In the genomic region with DNA sequence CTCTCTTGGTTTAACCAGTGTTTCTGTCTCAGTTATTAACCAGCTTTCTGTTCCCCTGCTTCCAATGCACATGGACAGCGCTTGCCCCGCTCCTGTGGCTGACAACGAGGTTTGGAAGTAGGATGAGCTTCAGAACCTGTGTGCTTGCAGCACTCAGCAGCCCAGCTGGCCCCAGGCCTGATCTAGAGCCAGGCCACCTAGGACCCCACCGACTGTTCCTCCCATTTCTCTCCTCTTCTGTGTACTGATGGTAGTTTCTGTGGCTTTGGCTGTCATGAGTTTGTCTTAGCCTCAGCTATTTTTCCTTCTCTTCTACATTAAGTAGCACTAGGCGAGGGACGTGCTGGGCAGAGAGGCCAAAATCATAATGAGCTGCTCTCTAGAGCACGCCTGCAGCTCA, we compare ENCODE assay signal across 13 mouse cellular contexts.
"Had no signal": no experiment of that assay in that cellular context is flagged by ENCODE, and none has a peak within 500 bp of the region (broad histone marks: within the 10 kb centered on the region; RNA-seq: fewer than 3 reads in every experiment).

No protein-coding gene starts in this region.

- H3K27me3 ChIP-seq: liver, embryonic 12.5 days; midbrain, embryonic 12.5 days; neural tube, embryonic 13.5 days had no signal

- H3K4me3 ChIP-seq: left cerebral cortex, adult 2 months; limb, embryonic 10.5 days; liver, embryonic 12.5 days; midbrain, embryonic 12.5 days; neural tube, embryonic 13.5 days had no signal

- DNase-seq: kidney, postnatal 14 days; lung, embryonic 14.5 days; lung, postnatal 14 days; retina, postnatal 1 day; right cerebral cortex, postnatal 4 days; spleen, adult 18-20 months; thymus, postnatal 4 days had no signal

- H3K27ac ChIP-seq: left cerebral cortex, adult 2 months; limb, embryonic 10.5 days; liver, embryonic 12.5 days; midbrain, embryonic 12.5 days; neural tube, embryonic 13.5 days had no signal

- H3K9me3 ChIP-seq: limb, embryonic 10.5 days; liver, embryonic 12.5 days; midbrain, embryonic 12.5 days; neural tube, embryonic 13.5 days had no signal

- H3K9ac ChIP-seq: liver, embryonic 12.5 days; lung, embryonic 14.5 days; midbrain, embryonic 12.5 days; neural tube, embryonic 13.5 days had no signal

- H3K4me2 ChIP-seq: liver, embryonic 12.5 days; lung, embryonic 14.5 days; midbrain, embryonic 12.5 days; neural tube, embryonic 13.5 days had no signal

- H3K4me1 ChIP-seq: limb, embryonic 10.5 days; liver, embryonic 12.5 days; midbrain, embryonic 12.5 days; neural tube, embryonic 13.5 days had no signal

- ATAC-seq: liver, embryonic 12.5 days; midbrain, embryonic 16.5 days had no signal
